Mouse (Mus musculus): Measurements from ENCODE around the gene Pld2. TPM values are rescaled to one million over a fixed set of nuclear protein-coding genes. Genes with fewer than 3 reads are reported as not detected.

Pld2 gene
- total and polyA plus RNA-seq, 3 experiments, result 0.15 to 0.39 TPM; not detected in 1

DNA sequence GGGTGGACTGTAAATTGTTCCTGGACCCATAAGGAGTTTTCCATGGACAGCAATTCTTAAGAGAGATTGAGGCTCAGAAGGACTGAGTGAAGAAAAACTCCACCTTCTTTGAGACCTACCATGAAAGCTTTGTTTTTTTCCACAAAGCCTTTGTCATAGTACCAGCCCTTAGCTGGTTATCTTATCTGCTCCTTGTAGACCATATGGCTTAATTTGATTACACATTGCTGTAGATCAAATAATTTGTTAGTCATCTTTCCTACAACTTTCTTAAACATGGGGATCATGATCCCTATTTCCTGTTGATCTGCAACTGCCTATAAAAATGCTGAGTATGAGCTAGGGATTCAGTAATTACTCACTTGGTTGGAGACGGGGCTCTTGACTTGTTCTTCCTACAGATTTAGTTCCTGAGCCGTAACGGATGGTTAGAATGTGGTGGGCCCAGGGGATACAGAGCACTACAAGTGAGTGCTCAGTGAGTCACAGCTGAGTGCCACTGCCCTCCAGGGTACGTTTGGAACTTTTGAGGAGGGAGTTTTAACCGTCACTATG, 32.6 kb downstream of the Pld2 start:
- peak; percentile 49 for DNase-seq (ENCODE audit: low read depth, low spot score)
- Histone ChIP-seq H3K4me3 (ENCODE audit: control insufficient read depth in 1 of 2, insufficient read depth in 1 of 2, low read depth in 2 of 2, low read length in 2 of 2) (no peak overlapping the region), H3K9me3 (replicated peaks; ENCODE audit: insufficient read depth, low read length) (no peaks in the 10 kb centered on the region), H3K4me1 (ENCODE audit: control insufficient read depth in 1 of 2, insufficient read depth in 2 of 2, low read length in 2 of 2) (peaks cover 24 to 51% of the 10 kb centered on the region in 2 experiments), H3K9ac (ENCODE audit: control insufficient read depth, low read depth, low read length, poor library complexity, severe bottlenecking) (no peak overlapping the region; the same call in 1 of the 2 replicates), H3K27me3 (ENCODE audit: control insufficient read depth in 1 of 2, insufficient read depth in 2 of 2, low read length in 2 of 2) (no peaks in the 10 kb centered on the region), H3K36me3 (ENCODE audit: control insufficient read depth in 1 of 2, insufficient read depth in 2 of 2, low read length in 2 of 2) (peaks cover 0 to 44% of the 10 kb centered on the region in 2 experiments; a peak in 2 of 4 replicates), H3K79me2 (ENCODE audit: control insufficient read depth, insufficient read depth, low read length, poor library complexity) (peaks cover 39% of the 10 kb centered on the region), H3K27ac (ENCODE audit: control insufficient read depth, low read depth, low read length) (peak overlapping the region; percentile 49)
- TF ChIP-seq HCFC1 (IDR thresholded peaks at IDR 0.05; ENCODE audit: low read depth, low read length) (0 out of 2 replicates have a peak, but pooled peaks have one; percentile 33), TAL1 (IDR thresholded peaks at IDR 0.05; ENCODE audit: low read length) (peak; percentile 74), BHLHE40 (IDR thresholded peaks at IDR 0.05; ENCODE audit: borderline replicate concordance, low read depth, low read length) (peak; percentile 47; the same call in 1 of the 2 replicates), MXI1 (IDR thresholded peaks at IDR 0.05; ENCODE audit: low read depth, low read length) (no peak; the same call in 1 of the 2 replicates), GATA1 (IDR thresholded peaks at IDR 0.05; ENCODE audit: low read depth, low read length) (peak; percentile 98), MYC (IDR thresholded peaks at IDR 0.05; ENCODE audit: low read depth, low read length) (peak; percentile 66; the same call in 1 of the 2 replicates), CHD1 (IDR thresholded peaks at IDR 0.05; ENCODE audit: low read depth, low read length) (no peak), MEF2A (IDR thresholded peaks at IDR 0.05; ENCODE audit: extremely low read depth, insufficient replicate concordance, low read depth, low read length, poor library complexity, severe bottlenecking) (no peak), USF1 (IDR thresholded peaks at IDR 0.05; ENCODE audit: low read depth, low read length) (no peak), SMC3 (IDR thresholded peaks at IDR 0.05; ENCODE audit: low read depth, low read length) (no peak), ZNF384 (IDR thresholded peaks at IDR 0.05; ENCODE audit: low read depth, low read length) (peak; percentile 77), EP300 (IDR thresholded peaks at IDR 0.05; ENCODE audit: low read depth in 1 of 2, low read length in 2 of 2) (peak; percentile 92 to 96), MYB (IDR thresholded peaks at IDR 0.05; ENCODE audit: low read depth, low read length) (no peak), ELF1 (IDR thresholded peaks at IDR 0.05; ENCODE audit: low read depth, low read length) (no peak), MAFK (IDR thresholded peaks at IDR 0.05; ENCODE audit: borderline replicate concordance, low read depth, low read length) (peak; percentile 69), RAD21 (IDR thresholded peaks at IDR 0.05; ENCODE audit: low read depth, low read length) (no peak), GABPA (IDR thresholded peaks at IDR 0.05; ENCODE audit: low read depth, low read length) (0 out of 2 replicates have a peak, but pooled peaks have one; percentile 26), RCOR1 (IDR thresholded peaks at IDR 0.05; ENCODE audit: low read depth, low read length) (peak; percentile 73), JUND (IDR thresholded peaks at IDR 0.05; ENCODE audit: low read depth, low read length) (no peak), USF2 (IDR thresholded peaks at IDR 0.05; ENCODE audit: borderline replicate concordance in 1 of 2, insufficient read depth in 1 of 2, low read depth in 1 of 2, low read length in 2 of 2) (no peak), SIN3A (IDR thresholded peaks at IDR 0.05; ENCODE audit: low read length) (peak; percentile 80), UBTF (IDR thresholded peaks at IDR 0.05; ENCODE audit: borderline replicate concordance, insufficient read depth, low read depth, low read length) (no peak), POLR2AphosphoS5 (IDR thresholded peaks at IDR 0.05; ENCODE audit: borderline replicate concordance, low read depth, low read length) (no peak), ETS1 (IDR thresholded peaks at IDR 0.05; ENCODE audit: low read depth, low read length) (peak; percentile 92), CTCF (IDR thresholded peaks at IDR 0.05 in 2 of 3, conservative IDR thresholded peaks at IDR 0.05 in 1 of 3; ENCODE audit: control insufficient read depth in 1 of 3, insufficient read depth in 1 of 3, low read depth in 2 of 3, low read length in 3 of 3, poor library complexity in 1 of 3, severe bottlenecking in 1 of 3) (no peak), MAX (IDR thresholded peaks at IDR 0.05; ENCODE audit: low read length) (no peak), TCF12 (IDR thresholded peaks at IDR 0.05; ENCODE audit: low read depth, low read length) (peak; percentile 96), POLR2AphosphoS2 (IDR thresholded peaks at IDR 0.05; ENCODE audit: low read length) (no peak), POLR2A (IDR thresholded peaks at IDR 0.05; ENCODE audit: control insufficient read depth in 1 of 2, insufficient read depth in 1 of 2, low read depth in 1 of 2, low read length in 2 of 2, poor library complexity in 1 of 2) (no peak)

Measured in MEL (cell line).